Mouse (Mus musculus) 3T3-L1 (cell line): ENCODE measurements around the gene Siglecg.
"Not testable (repeated sequence)": the region's sequence is repeated elsewhere in the genome, so short reads cannot be mapped to it uniquely, and the experiment has no call there.

ENCODE experiments used
- DNase-seq: peaks from one replicate; pipeline ENCODE4 v3.0.0-alpha.2; 2015; ENCODE audit warnings: low read depth, low spot score

Siglecg gene

DNA sequence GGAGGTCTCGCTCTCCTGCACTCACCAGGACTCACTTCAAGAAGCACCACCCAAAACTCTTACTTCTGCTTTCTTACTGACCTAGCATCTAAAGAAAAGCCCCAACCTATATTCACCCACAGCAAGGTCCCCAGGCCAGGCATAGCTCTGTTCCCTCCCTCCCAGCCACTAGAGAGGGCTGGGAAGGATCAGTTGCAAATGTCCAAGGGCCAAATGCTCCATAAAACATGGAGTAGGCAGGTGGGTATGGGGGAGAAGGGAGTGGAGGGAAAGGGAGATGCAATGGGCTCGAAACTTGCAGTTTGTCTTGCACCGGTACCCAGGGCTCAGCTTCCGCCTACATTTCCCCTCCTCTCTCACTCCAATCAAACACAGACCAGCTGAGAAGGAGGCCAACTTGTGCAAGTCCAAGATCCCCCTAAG, at the start of gene Siglecg:
TSS of gene Siglecg (plus strand) at position 74 of the 423 bp plus-strand sequence.
- DNase-seq, result no peak

DNA sequence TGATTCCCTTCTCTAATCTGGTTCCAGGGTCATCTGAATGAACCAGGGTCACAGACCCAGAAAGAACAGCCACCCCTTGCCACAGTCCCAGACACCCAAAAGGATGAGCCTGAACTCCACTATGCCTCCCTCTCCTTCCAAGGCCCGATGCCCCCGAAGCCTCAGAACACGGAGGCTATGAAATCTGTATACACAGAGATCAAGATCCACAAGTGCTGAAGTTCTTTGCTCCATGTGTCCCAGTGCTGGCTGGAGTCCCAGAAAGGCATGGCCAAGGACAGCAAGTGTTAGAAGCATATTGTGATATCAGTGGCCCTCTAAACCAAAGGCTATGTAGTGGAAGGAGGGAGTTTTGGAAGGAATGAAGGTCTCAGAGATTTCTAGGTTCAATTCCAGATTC, 49.4 kb upstream of the Siglecg start:
- no peak for DNase-seq

DNA sequence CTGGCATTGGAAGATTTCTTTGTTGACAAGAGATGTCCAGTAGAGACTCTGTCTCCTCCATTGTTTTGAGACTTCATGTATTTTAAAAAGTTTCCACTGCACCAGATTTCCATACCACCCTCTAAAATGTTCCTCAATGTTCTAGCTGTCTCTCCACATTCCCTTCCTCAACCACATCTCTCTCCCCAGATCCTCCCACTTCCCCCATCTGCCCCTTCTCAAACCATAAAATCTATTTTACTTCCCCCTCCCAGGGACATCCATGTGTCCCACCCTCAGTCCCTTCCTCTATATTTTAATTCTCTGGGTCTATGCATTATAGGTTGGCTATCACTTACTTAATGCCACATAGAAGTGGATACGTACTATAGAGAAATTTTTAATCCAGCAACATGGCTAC, 46.6 kb upstream of the Siglecg start:
- DNase-seq, result no peak

DNA sequence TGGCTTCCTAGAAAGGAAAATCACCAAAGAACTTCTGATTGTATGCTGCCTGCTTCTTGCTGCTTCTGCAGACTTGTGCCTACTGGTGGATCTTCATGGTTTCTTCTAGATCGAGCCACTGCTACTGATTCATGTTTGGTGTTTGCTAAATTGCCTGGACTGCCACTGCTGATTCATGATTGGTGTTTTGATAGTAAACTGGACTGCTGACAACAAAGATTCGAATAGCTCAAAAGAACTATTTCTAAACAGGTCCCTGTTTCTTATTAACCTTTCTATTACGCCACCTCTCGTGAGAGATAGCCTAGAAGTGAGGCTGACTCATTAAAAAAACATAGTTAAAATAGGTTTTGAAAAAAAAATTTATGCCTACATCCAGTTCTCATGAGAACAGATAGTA, 46.0 kb upstream of the Siglecg start:
- peak; percentile 40 for DNase-seq

DNA sequence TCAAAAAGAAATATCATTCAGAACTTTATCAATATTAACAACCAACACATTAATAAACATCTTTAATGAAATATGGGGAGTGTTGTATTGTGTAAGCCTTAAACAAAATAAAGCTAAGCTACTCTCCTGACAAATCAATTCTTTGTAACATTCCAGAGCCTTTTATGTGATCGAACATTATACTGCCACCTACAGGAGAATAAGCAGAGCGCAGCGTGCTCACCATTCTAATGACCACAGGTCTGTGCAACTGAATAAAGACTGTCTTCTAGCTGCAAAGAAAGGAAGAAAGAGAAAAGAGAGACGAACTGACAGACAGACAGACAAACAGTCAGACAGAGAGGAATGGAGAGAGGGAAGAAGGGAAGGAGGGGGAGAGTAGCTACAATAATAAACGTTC, 29.8 kb upstream of the Siglecg start:
- DNase-seq, result peak; percentile 73

DNA sequence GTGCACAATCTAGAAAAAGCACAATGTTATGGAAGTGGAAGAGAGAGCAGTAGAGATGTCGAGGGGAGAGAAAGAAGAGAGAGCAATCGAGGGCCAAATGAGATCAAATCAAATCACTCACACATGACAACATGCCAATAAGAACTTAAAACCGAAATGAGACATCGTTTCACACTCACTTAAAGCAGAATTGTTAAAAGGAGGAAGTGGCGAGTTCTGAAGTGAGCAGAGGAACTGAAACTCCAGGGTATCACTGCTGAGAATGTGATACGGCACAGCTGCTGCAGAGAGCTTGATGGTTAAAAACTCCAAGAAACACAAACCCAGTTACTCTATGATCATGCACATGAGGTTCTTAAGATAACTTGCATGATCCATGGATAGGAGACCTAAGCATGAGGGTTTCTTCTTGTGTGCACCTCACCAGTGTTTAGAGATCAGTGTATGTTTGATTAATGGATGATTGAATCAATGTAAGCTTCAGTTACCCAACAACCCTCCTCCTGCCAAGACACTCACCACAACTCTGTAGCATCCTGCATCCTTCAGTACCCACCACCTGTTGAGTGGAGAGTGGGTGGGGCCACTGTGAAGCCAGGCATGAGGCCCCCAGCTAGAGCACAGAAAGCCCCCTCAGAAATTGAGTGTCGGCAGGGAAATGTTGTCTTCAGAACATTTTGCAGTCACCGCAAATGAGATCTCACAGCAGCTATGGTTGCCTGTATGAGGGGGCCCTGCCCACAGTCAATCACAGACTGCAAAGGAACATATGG, 15.5 kb upstream of the Siglecg start:
- no peak for DNase-seq

DNA sequence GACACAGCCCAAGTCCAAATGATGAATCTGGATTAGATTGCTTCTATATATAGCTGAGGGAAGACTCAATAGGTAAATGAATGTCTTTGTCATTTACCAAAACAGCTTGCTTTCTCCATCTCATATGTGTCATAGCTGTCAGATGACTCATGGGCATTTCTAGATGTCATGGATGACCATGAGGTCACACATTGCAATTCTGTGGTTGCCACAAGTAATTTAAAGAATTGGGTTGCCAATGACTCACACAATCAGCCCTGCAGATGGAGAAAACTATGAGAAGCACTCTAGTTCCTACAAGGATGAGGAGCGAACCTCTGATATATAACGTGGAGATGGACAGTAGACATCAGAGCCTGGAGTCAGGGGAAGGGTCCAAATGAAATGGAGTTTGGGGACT, 8.5 kb upstream of the Siglecg start:
- peak; percentile 95 for DNase-seq

DNA sequence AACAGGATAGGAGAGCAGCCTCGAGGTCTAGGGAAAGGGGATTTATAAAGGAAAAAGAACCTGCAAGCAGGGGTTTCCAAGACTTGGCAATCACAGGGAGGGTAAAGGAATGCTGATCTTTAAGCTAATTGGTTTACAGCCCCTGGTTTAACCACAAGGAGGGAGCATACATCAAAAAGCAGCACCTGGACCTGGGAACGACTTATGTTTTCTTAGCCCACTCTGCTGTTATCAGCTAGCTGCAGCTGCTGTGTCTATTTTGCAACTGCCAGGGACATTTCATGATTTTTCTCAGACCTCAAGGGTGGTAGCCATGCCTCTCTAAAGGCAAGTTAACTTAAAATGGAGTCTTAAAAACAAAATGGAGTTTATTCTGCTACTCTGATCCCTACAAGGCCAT, 5.3 kb upstream of the Siglecg start:
- no peak for DNase-seq

DNA sequence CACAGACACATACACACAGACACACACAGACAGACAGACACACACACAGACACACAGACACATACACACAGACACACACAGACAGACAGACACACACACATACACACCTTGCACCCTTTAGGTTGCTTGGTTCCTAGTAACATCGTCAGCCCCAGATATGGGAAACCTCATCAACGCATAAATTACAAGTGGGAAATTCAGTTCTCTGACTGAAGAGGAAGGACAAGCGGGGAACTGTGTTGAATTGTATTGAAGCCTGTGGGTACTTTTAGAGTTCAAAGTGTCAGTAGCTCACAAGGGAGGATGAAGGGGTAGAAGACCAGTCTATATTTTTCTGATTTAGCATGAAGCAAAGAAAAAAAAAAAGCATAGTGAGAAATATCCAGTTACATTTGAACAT, 431 bp upstream of the Siglecg start:
- no peak for DNase-seq

DNA sequence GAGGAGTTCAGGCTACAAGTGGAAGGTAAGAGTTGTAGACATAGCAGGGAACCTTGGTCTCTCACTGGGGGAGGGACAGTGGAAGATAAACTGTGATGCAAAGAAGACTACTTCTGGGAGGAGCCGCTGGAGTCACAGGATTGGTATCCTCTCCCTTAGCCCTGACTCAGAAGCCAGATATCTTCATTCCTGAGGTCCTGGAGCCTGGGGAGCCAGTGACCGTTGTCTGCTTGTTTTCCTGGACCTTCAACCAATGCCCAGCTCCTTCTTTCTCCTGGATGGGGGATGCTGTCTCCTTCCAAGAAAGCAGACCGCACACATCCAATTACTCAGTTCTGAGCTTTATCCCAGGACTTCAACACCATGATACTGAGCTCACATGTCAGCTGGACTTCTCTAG, 1.1 kb downstream of the Siglecg start:
- peak; percentile 79 for DNase-seq

DNA sequence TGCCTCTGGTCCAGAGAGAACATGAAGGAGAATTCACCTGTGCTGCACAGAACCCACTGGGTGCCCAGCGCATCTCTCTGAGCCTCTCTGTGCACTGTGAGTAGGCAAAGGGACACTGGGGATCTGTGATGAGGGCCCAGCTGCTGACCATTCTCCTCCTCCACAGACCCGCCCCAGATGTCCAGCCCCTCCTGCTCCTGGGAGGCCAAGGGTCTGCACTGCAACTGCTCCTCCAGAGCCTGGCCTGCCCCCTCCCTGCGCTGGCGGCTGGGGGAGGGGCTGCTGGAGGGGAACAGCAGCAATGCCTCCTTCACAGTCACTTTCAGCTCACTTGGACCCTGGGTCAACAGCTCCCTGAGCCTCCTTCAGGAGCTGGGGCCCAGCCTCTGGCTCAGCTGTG, 3.7 kb downstream of the Siglecg start:
- DNase-seq, result not testable (repeated sequence)

DNA sequence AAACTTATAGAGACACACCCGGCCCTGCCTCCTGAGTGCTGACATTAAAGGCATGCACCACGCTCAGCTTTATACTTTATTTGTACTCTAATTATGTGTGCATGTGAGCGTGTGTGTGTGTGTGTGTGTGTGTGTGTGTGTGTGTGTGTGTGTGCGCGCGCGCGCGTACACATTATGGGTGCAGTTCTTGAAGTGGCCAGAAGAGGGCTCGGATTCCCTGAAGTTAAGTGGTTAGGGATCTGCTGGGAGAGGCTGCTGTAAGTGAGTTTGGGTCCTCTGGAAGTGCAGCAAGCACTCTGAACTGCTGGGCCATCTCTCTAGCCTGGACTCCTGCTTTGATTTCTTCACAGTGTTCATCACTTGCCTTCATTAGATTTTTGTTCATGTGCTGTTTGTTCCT, 9.3 kb downstream of the Siglecg start:
- DNase-seq, result no peak

DNA sequence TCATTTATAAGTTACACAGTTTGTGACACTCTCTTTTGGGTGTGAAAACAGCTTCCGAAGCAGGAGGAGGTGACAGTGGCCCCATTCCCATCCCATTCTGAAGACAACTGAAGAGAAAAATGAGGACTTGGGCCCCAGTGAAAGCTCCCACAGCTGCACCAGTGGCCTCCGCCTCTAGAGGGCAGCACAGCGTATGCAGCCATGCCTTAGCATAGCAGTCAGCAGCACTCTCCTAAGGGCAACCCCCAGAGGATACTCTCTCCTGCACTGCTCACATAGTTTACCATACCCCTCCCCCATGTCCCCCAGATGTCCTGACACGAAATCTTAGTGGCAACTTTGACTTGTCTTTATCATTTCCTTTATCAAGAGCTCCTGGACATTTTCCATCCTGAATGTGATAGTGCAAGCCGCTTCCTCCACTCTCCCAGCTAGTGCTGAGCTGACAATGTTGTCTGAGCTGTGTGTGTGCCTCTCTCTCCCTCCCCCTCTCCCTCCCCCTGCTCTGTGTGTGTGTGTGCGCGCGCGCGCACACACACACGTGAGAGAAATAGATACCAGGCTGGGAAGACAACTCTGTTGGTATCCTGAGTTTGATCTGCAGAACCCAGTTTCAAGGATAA, 15.1 kb downstream of the Siglecg start:
- peak; percentile 81 for DNase-seq

DNA sequence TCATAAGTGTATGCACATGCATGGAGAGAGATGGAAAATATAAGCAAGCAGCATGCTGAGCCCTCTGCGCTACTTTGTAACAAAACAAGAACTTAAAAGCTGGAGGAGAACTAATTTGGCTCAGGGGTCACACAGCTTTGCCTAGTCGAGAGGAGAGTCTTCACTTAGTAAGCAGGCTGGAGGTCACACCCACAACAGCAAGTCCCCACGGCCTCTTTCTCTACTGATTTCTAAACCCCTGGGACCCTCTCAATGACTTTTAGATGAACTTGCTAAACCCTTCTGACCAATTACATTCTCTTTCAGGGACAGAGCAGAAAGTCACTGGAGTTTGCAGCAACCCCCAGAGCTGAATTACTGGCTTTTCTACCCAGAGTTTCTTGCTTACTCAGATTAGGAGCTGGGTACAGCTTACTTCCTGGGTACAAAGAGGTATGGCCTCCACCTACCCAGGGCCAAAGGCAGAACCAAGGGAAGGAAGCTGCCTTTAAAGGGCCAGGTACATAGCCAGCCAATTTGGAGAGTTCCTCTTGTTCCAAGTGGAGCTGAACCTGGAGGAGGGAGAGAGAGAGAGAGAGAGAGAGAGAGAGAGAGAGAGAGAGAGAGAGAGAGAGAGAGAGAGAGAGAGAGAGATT, 16.1 kb downstream of the Siglecg start:
- DNase-seq, result no peak

DNA sequence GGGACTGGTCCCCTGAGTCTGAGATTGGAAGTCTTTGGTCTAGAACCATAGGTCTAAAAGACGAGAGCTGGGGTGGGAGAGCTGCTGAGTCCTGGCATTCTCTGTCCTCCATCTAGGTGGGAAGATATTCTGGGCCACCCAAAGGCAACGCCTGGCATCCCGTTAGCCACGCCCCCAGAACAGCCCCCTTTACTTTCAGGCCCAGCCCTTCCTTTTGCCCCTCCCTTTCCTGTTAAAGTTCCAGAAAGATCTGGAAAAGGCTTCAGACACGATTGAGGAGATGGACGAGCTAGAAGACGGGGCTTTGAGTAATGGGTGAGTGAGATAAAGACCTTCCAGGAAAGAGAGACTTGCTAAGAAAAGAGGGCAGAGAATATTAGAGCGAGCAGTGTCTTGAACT, 19.4 kb downstream of the Siglecg start, which contains the start of gene Lim2:
TSS of gene Lim2 (plus strand) at position 265 of the 400 bp plus-strand sequence.
- DNase-seq, result no peak

DNA sequence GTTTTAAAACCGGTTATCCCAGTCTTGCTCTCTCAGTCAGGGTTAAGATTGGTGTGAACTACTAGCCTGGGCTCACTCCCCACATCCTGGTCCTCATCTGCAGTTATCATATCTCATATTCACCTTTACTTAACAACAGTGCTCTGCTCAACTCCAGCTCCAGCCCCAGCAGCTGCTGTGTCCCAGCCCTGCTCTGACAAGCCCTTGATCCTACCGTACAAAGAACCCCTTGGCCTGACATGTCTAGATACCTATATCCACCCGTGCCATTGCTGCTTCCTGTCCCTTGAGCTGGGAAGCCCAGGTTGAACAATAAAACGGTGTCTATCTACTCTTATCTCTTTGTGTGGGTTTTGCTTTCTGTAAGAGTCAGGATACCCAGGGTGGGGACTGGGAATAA, 21.5 kb downstream of the Siglecg start:
- DNase-seq, result no peak

DNA sequence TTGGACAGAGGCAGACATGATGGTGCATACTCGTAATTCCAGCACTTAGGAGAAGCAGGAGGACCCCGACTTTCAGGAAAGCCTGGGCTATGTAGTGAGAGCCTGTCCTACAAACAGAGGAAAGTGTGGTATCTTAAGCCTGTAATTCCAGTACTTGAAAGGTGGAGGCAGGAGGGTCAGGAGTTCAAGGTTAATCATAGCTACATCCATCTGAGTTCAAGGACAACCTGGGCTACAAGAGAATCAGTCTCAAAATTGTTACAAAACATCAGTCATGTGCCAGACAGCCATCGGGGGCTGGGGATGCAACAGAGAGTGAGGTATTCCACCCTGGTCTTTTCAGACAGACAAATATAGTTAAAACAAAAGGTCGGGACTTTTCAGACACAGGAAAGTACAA, 24.9 kb downstream of the Siglecg start:
- no peak for DNase-seq

DNA sequence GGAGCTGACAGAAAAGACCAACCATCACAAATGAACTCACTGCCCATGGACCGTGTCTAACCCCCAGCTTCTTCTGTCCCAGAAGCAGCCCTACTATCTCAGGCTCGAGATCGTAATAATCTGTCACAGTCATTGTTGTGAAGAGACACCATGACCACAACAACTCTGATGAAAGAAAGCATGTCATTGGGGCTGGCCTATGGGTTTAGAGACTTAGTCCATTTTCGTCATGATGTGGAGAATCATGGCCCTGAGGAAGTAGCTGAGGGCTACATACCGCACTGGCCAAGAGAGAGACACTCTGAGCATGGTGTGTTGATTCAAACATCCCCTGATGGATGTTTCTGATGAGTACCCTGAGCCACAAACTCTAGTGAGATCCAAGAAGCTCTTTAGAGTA, 26.7 kb downstream of the Siglecg start:
- DNase-seq, result no peak

DNA sequence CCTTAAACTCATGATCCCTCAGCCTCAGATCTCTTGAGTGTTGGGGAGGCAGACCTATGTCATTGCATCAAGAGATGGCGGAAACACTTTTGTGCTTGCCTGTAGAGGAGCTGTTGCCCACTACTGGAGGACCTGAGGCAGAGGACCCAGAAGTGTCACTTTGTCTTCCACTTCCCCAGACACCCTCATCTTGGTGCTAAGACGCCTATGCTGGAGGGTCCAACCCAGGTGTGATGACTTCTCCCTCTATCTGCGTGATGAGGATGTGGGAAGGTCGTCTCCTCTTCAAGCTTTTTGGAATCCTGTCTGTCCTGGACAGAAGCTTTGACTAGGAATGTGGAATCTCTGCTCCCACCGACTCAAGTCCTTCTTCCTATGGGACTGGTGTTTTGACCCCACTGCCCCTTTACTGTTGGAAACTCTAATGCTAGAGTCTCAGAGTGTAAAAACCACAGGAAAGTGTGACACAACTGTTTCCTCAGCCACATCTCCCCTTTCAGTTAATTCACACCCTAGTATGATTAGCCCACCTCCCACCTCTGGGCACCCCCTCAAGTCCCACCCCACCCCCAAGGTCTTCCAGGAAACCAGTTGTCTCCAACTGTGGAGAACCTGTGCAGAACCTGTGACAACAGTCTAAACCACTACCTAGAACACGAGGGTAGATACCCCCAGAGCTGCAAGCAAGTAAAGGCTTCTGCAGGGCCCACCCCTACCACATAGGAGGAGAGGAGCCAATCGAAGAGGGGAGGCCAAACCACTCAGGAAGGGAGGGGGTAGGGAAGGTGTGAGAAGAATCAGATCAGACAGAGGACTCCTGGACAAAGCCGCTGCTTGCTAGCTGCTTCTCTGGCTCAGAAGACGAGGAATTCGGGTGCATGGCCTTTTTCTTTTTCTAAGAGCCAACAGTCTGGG, 28.6 kb downstream of the Siglecg start, which contains the start of gene Nkg7:
TSS of gene Nkg7 (plus strand) at position 733 of the 915 bp plus-strand sequence.
- DNase-seq, result no peak

DNA sequence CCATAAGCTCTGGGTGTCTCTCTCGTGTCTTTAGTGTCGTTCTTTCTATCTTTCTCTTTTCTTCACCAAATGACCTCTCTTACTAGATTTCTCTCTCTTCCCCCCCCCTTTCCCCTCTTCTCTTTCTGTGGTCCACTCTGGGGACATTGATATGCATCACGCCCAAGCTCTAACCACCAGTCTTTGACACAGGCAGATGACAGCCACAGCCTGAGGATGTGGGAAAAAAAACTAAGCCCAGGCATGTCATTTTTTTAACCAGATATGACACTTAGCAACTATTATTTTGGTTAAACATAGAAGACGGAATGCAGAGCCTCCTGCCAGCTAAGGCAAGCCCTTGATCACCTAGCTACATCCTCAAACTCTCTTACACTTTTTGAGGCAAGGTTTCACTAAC, 30.6 kb downstream of the Siglecg start:
- no peak for DNase-seq

DNA sequence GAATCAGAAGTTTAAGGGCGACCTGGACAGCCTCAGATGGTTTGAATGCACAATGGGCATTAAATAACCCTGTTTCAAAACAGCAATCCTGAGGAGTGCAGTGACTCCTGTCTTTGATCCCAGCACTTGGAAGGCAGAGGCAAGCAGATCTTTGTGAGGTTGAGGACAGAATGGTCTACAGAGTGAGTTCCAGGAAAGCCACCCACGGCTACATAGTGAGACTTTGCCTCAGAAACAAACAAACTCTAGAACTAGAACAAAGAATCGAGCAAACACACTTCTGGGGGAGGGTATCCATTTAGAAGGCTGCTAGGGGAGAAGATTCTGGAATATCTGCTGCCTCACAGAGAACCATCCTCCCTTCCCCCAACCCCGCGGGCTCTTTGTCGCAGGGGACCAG, 32.5 kb downstream of the Siglecg start, which contains the start of gene Cldnd2:
TSS of gene Cldnd2 (plus strand) at position 301 of the 400 bp plus-strand sequence.
- no peak for DNase-seq

DNA sequence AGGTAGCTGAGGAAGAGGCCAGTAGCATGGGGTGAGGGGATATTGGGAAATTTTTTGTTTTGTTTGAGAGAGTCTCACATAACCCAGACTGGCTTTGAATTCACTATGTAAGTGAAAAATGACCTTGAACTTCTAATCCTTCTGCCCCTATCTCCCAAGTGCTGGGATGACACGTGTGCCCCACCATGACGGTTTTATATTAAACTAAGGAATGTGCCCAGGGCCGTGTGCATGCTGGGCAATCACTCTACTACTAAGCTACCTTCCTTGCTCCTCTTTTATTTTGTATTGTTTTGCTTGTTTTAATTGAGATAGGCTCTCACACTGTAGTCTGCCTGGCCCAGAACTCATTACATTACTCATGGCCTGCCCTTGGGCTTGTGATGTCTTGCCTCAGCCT, 33.1 kb downstream of the Siglecg start:
- no peak for DNase-seq
